Mouse (Mus musculus) cerebral cortex, adult 2 months (tissue): ENCODE data around the gene Btbd35f3.

Experiments
- WGBS: fragments of 180-500 bp; shearing (Covaris S2); methylation state at CpG from one replicate; pipeline ENCODE4 v1.1.7; 2018; 5-methylcytosine and 5-hydroxymethylcytosine counted together

The Btbd35f3 gene

DNA sequence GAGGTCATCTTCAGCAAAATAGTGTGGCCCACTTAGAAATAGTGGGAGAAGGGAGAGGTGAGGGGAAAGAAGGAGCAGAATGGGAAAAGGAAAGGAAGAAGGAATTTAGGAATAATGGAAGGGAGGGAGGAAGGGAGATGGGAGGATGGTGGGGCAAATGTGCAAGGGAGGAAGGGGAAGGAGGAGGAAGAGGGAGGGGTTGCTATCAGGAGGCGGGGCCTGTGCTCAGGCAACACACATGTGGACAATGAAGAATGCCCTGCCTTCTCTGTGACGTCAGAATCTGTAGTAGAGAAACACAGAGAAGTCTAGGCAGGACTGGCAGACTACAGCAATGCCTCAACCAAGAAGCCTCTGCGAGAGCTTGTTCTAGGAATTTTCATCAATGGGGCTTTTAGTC, at the start of gene Btbd35f3:
Btbd35f3 (plus strand) TSS at position 301 of the 400 bp plus-strand sequence.
- no CpG with 5 or more reads among the region's 3 CpGs for WGBS
